Mouse (Mus musculus): ENCODE measurements at regions not wholly inside any gene's neighbourhood (a gene's known extent, or its start where the extent isn't known, plus 50 kb on each side); places are given as distances from the start of the nearest gene placed in this dataset.

- H3K4me1 ChIP-seq (ENCODE audit: control insufficient read depth, insufficient read depth, insufficient read length, low read length) = no peaks in the 10 kb centered on the region
- no peaks in the 10 kb centered on the region for H3K36me3 ChIP-seq (ENCODE audit: control insufficient read depth, insufficient read depth, low read length)
- no peak overlapping the region for H3K27ac ChIP-seq (ENCODE audit: insufficient read depth, low read depth, low read length)
- WGBS = 46% methylated on average over 8 of the region's 8 CpGs
- no peaks in the 10 kb centered on the region for H3K27me3 ChIP-seq (ENCODE audit: control insufficient read depth, insufficient read depth, low read length)
- TF ChIP-seq POLR2A (IDR thresholded peaks at IDR 0.05; ENCODE audit: low read depth, low read length) (no peak), CTCF (IDR thresholded peaks at IDR 0.05; ENCODE audit: extremely low read depth, insufficient read length, insufficient replicate concordance, low read depth, low read length) (no peak)
- H3K4me3 ChIP-seq (ENCODE audit: low read depth, low read length) = no peak overlapping the region
Observed at GRCm38 (mm10) chr2:180399651-180400513, 56.2 kb upstream of the Slco4a1 start.

DNA sequence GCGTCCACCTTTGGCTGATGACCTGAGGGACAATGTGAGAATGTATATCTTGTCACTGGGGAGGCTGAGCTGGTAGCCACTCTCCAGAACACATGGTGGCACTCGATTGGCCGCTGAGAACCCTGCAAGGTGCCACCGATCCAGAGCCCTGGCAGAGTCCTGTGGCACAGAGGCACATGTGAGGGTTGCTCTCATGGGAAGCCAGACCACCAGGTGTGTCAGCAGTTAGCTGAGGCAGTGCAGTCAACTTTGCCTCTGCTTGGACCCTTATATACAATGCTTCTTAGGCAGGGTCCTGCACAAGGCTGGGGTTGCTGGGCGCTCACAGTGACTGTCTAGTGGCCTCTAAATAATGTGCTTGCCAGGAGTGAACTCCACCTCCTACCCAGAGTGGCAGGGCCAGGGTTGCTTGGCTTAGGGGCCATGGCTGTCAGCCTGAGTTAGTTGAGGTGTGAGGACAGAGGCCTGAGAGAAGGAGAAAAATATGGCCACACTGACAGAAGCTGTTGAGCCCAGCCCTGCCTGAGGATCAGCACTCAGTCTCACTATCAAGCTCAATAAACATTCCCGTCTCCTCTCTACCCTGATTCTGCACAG is 57.1 kb upstream of the Slco4a1 start:
- Histone ChIP-seq H3K4me3 (ENCODE audit: low read depth, low read length) (no peak overlapping the region), H3K4me1 (ENCODE audit: control insufficient read depth, insufficient read depth, insufficient read length, low read length) (no peaks in the 10 kb centered on the region), H3K36me3 (ENCODE audit: control insufficient read depth, insufficient read depth, low read length) (no peaks in the 10 kb centered on the region), H3K27ac (ENCODE audit: insufficient read depth, low read depth, low read length) (no peak overlapping the region), H3K27me3 (ENCODE audit: control insufficient read depth, insufficient read depth, low read length) (no peaks in the 10 kb centered on the region)
- TF ChIP-seq CTCF (IDR thresholded peaks at IDR 0.05; ENCODE audit: extremely low read depth, insufficient read length, insufficient replicate concordance, low read depth, low read length) = no peak
- no peak for TF ChIP-seq POLR2A (IDR thresholded peaks at IDR 0.05; ENCODE audit: low read depth, low read length)
- WGBS = 82% methylated on average over 6 of the region's 6 CpGs

DNA sequence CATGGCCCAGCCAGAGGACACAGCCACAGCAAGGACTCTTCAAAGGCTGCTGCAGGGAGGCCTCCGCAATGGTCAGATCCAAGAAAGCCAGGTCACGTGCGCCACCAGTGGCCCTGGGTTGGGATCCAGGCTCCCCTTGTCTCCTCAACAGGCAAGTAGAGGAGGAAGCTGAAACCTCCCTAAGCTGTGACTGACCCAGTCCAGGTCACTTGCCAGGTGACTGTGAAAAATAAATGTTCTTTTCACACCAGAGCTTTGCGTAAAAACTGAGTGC is 57.6 kb upstream of the Slco4a1 start:
- Histone ChIP-seq H3K27me3 (ENCODE audit: control insufficient read depth, insufficient read depth, low read length) (no peaks in the 10 kb centered on the region), H3K27ac (ENCODE audit: insufficient read depth, low read depth, low read length) (no peak overlapping the region), H3K4me3 (ENCODE audit: low read depth, low read length) (no peak overlapping the region), H3K36me3 (ENCODE audit: control insufficient read depth, insufficient read depth, low read length) (no peaks in the 10 kb centered on the region), H3K4me1 (ENCODE audit: control insufficient read depth, insufficient read depth, insufficient read length, low read length) (no peaks in the 10 kb centered on the region)
- TF ChIP-seq POLR2A (IDR thresholded peaks at IDR 0.05; ENCODE audit: low read depth, low read length) (no peak), CTCF (IDR thresholded peaks at IDR 0.05; ENCODE audit: extremely low read depth, insufficient read length, insufficient replicate concordance, low read depth, low read length) (no peak)
- 87% methylated on average over 4 of the region's 4 CpGs for WGBS

DNA sequence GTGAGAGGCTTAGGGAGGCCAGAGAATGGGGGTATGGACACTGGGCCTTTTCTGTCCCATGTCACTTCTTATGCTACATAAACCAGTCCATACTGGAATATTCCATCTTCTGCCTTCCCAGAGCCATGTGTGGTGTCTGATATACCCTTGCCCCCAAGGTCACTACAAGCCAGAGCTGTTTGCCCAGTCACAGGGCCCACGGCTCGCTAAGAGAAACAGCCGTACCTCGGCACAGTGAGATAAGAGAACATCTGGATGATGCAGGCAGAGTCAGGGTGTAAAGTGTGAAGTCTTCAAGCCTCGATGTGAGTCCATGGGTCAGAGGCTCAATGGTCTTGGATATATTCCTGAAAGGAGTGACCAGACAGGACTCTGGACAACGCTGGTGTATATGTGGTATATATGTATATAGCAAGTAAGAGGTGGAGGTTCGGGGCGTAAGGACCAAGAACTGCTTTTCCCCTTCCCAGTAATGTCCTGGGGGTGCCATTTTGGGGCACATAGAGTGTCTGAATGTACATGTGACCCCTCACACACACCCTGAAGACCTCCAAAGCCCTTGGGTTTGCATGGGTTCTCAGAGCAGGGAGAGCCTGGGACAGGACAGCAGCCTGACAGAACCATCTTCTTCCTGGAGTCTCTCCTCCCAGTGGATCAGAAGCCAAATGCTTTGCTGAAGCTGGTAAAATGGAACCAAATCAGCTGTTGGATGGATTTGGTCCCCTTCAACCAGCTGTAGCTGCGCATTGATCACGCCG is 58.1 kb upstream of the Slco4a1 start:
- Histone ChIP-seq H3K36me3 (ENCODE audit: control insufficient read depth, insufficient read depth, low read length) (no peaks in the 10 kb centered on the region), H3K4me1 (ENCODE audit: control insufficient read depth, insufficient read depth, insufficient read length, low read length) (no peaks in the 10 kb centered on the region), H3K27ac (ENCODE audit: insufficient read depth, low read depth, low read length) (no peak overlapping the region), H3K27me3 (ENCODE audit: control insufficient read depth, insufficient read depth, low read length) (no peaks in the 10 kb centered on the region), H3K4me3 (ENCODE audit: low read depth, low read length) (no peak overlapping the region)
- WGBS = 63% methylated on average over 11 of the region's 11 CpGs
- TF ChIP-seq POLR2A (IDR thresholded peaks at IDR 0.05; ENCODE audit: low read depth, low read length) = no peak
- no peak for TF ChIP-seq CTCF (IDR thresholded peaks at IDR 0.05; ENCODE audit: extremely low read depth, insufficient read length, insufficient replicate concordance, low read depth, low read length)

- Histone ChIP-seq H3K27ac (ENCODE audit: insufficient read depth, low read depth, low read length) (no peak overlapping the region), H3K4me1 (ENCODE audit: control insufficient read depth, insufficient read depth, insufficient read length, low read length) (no peaks in the 10 kb centered on the region; the same call in 1 of the 2 replicates), H3K4me3 (ENCODE audit: low read depth, low read length) (no peak overlapping the region), H3K27me3 (ENCODE audit: control insufficient read depth, insufficient read depth, low read length) (no peaks in the 10 kb centered on the region), H3K36me3 (ENCODE audit: control insufficient read depth, insufficient read depth, low read length) (no peaks in the 10 kb centered on the region)
- WGBS = 81% methylated on average over 4 of the region's 4 CpGs
- TF ChIP-seq POLR2A (IDR thresholded peaks at IDR 0.05; ENCODE audit: low read depth, low read length) = no peak
- TF ChIP-seq CTCF (IDR thresholded peaks at IDR 0.05; ENCODE audit: extremely low read depth, insufficient read length, insufficient replicate concordance, low read depth, low read length) = no peak
Observed at GRCm38 (mm10) chr2:180396664-180397377, 59.2 kb upstream of the Slco4a1 start.

- WGBS = 74% methylated on average over 3 of the region's 3 CpGs
- H3K27ac ChIP-seq (ENCODE audit: insufficient read depth, low read depth, low read length) = no peak overlapping the region
- no peak overlapping the region for H3K4me3 ChIP-seq (ENCODE audit: low read depth, low read length)
- no peak for TF ChIP-seq POLR2A (IDR thresholded peaks at IDR 0.05; ENCODE audit: low read depth, low read length)
- TF ChIP-seq CTCF (IDR thresholded peaks at IDR 0.05; ENCODE audit: extremely low read depth, insufficient read length, insufficient replicate concordance, low read depth, low read length) = no peak
- H3K4me1 ChIP-seq (ENCODE audit: control insufficient read depth, insufficient read depth, insufficient read length, low read length) = no peaks in the 10 kb centered on the region; the same call in 1 of the 2 replicates
- no peaks in the 10 kb centered on the region for H3K27me3 ChIP-seq (ENCODE audit: control insufficient read depth, insufficient read depth, low read length)
- H3K36me3 ChIP-seq (ENCODE audit: control insufficient read depth, insufficient read depth, low read length) = no peaks in the 10 kb centered on the region
Observed at GRCm38 (mm10) chr2:180396211-180396610, 59.8 kb upstream of the Slco4a1 start.

All from small intestine, adult 2 months (tissue).